Mouse (Mus musculus) bone marrow macrophage, adult 2 months (primary cell): ENCODE measurements around the gene Gzmg. TPM values are rescaled to one million over a fixed set of nuclear protein-coding genes. Genes with fewer than 3 reads are reported as not detected.
"Not testable (repeated sequence)": the region's sequence is repeated elsewhere in the genome, so short reads cannot be mapped to it uniquely, and the experiment has no call there.

Experiments used
- H3K27ac ChIP-seq: 2 replicates; pipeline ENCODE4 v1.5.1; 2012; ENCODE audit warnings: low read depth, low read length; ENCODE audit not compliant: insufficient read depth
- H3K4me1 ChIP-seq: 2 replicates; pipeline ENCODE4 v1.6.1; 2012; ENCODE audit warnings: low read length; ENCODE audit not compliant: control insufficient read depth, insufficient read depth
- H3K4me3 ChIP-seq: 2 replicates; pipeline ENCODE4 v1.5.1; 2012; ENCODE audit warnings: mild to moderate bottlenecking, low read length, moderate library complexity; ENCODE audit not compliant: insufficient read depth
- CTCF ChIP-seq: IDR thresholded peaks from 2 replicates; pipeline ENCODE4 v1.5.1; 2012; ENCODE audit warnings: low read depth, mild to moderate bottlenecking, low read length, moderate library complexity
- POLR2A ChIP-seq: IDR thresholded peaks from 2 replicates; pipeline ENCODE4 v1.6.1; 2012; ENCODE audit warnings: mild to moderate bottlenecking, low read depth, low read length, borderline replicate concordance
- polyA plus RNA-seq: library from polyadenylated mRNA; stranded (reverse); fragments of >200 nt; gene quantifications from 2 replicates; pipeline ENCODE4 v1.2.4, GENCODE M21; 2012; ENCODE audit not compliant: missing spikeins, insufficient read depth, insufficient read length

The Gzmg gene
- not detected in 2 replicates for polyA plus RNA-seq

GRCm38 (mm10) chr14:56159479-56159878 lies at the start of gene Gzmg:
Gene Gzmg (minus strand): TSS chr14:56159579.
- H3K27ac ChIP-seq, H3K4me1 ChIP-seq, H3K4me3 ChIP-seq: not testable (repeated sequence)

GRCm38 (mm10) chr14:56205613-56206012 lies 46.2 kb upstream of the Gzmg start:
- TF ChIP-seq POLR2A, result no peak
- no peak for TF ChIP-seq CTCF

GRCm38 (mm10) chr14:56205021-56205420 lies 45.6 kb upstream of the Gzmg start:
- not testable (repeated sequence) for H3K27ac ChIP-seq, H3K4me3 ChIP-seq, H3K4me1 ChIP-seq
- peak; percentile 26 for TF ChIP-seq CTCF

More at GRCm38 (mm10) chr14:56205613-56206012, 46.2 kb upstream of the Gzmg start:
- Histone ChIP-seq H3K4me1 (no peaks in the 10 kb centered on the region), H3K27ac (no peak overlapping the region), H3K4me3 (no peak overlapping the region)

- Histone ChIP-seq H3K4me3 (no peak overlapping the region), H3K4me1 (no peaks in the 10 kb centered on the region), H3K27ac (no peak overlapping the region)
- TF ChIP-seq CTCF, result peak; percentile 73
- no peak for TF ChIP-seq POLR2A
These were observed 44.6 kb upstream of the Gzmg start for GRCm38 (mm10) chr14:56203975-56204374.

GRCm38 (mm10) chr14:56186946-56187345 lies 27.6 kb upstream of the Gzmg start:
- no peak overlapping the region for H3K27ac ChIP-seq
- TF ChIP-seq CTCF (no peak), POLR2A (no peak)
- H3K4me1 ChIP-seq, result no peaks in the 10 kb centered on the region
- no peak overlapping the region for H3K4me3 ChIP-seq

GRCm38 (mm10) chr14:56186521-56186920 lies 27.1 kb upstream of the Gzmg start:
- TF ChIP-seq CTCF, result no peak
- TF ChIP-seq POLR2A, result no peak
- no peak overlapping the region for H3K27ac ChIP-seq

GRCm38 (mm10) chr14:56177651-56178050 lies 18.3 kb upstream of the Gzmg start:
- not testable (repeated sequence) for H3K27ac ChIP-seq

More at GRCm38 (mm10) chr14:56186521-56186920, 27.1 kb upstream of the Gzmg start:
- Histone ChIP-seq H3K4me1 (no peaks in the 10 kb centered on the region), H3K4me3 (no peak overlapping the region)

GRCm38 (mm10) chr14:56174499-56174898 lies 15.1 kb upstream of the Gzmg start, which contains the start of gene Gzmn:
Gene Gzmn (minus strand): TSS chr14:56174599.
- no peak for TF ChIP-seq CTCF
- TF ChIP-seq POLR2A, result no peak
- H3K27ac ChIP-seq, result no peak within 1 kb of the TSS
- H3K4me1 ChIP-seq, result no peaks in the 10 kb centered on the region
- H3K4me3 ChIP-seq, result no peak within 1 kb of the TSS

More at GRCm38 (mm10) chr14:56177651-56178050, 18.3 kb upstream of the Gzmg start:
- not testable (repeated sequence) for H3K4me3 ChIP-seq, H3K4me1 ChIP-seq
- TF ChIP-seq CTCF, result peak; percentile 53

- TF ChIP-seq POLR2A, result no peak
- TF ChIP-seq CTCF, result no peak
- no peaks in the 10 kb centered on the region for H3K4me1 ChIP-seq
- H3K4me3 ChIP-seq, result no peak overlapping the region
- no peak overlapping the region for H3K27ac ChIP-seq
These were observed 14.0 kb upstream of the Gzmg start for GRCm38 (mm10) chr14:56173396-56173795.

GRCm38 (mm10) chr14:56172744-56173143 lies 13.4 kb upstream of the Gzmg start:
- H3K27ac ChIP-seq, result no peak overlapping the region

GRCm38 (mm10) chr14:56168009-56168408 lies 8.6 kb upstream of the Gzmg start:
- TF ChIP-seq CTCF (no peak), POLR2A (no peak)
- Histone ChIP-seq H3K4me1 (no peaks in the 10 kb centered on the region), H3K4me3 (no peak overlapping the region), H3K27ac (no peak overlapping the region)

More at GRCm38 (mm10) chr14:56172744-56173143, 13.4 kb upstream of the Gzmg start:
- no peaks in the 10 kb centered on the region for H3K4me1 ChIP-seq
- H3K4me3 ChIP-seq, result no peak overlapping the region
- no peak for TF ChIP-seq POLR2A
- TF ChIP-seq CTCF, result no peak
